Mouse (Mus musculus) liver, postnatal 0 days (tissue): ENCODE measurements around the gene Baat.

Experiments
- CTCF ChIP-seq: sonication (generic); IDR thresholded peaks from 2 replicates; pipeline ENCODE4 v1.5.1; 2016; ENCODE audit warnings: antibody characterized with exemption, low read depth
- EP300 ChIP-seq: IDR thresholded peaks from 2 replicates; pipeline ENCODE4 v1.6.1; 2016; ENCODE audit warnings: antibody characterized with exemption, low read depth, mild to moderate bottlenecking

GRCm38 (mm10) chr4:49540966-49541365, 34.6 kb upstream of the Baat start:
- TF ChIP-seq CTCF (no peak), EP300 (no peak)
